Comparison of ENCODE assay signal across 10 mouse cellular contexts in genomic region chr1:134562457-134562856, GRCm38 (mm10). TPM values are rescaled to one million over a fixed set of nuclear protein-coding genes. Genes with fewer than 3 reads are reported as not detected.
DNase-seq lines count a peak whose midpoint lies in the region; ATAC-seq and TF ChIP-seq lines count a peak whose summit lies in the region.
"Had no signal": no experiment of that assay in that cellular context is flagged by ENCODE, and none has a peak within 500 bp of the region (broad histone marks: within the 10 kb centered on the region; RNA-seq: fewer than 3 reads in every experiment).

No protein-coding gene starts in this region.

- no peaks in the 10 kb centered on the region for H3K9me3 ChIP-seq in lung, embryonic 14.5 days (ENCODE audit: low read depth, low read length)
- H3K9me3 ChIP-seq in forebrain, embryonic 12.5 days: no peaks in the 10 kb centered on the region
- no peaks in the 10 kb centered on the region for H3K9me3 ChIP-seq in limb, embryonic 14.5 days (ENCODE audit: control insufficient read depth, low read length)
- no peaks in the 10 kb centered on the region for H3K9me3 ChIP-seq in stomach, embryonic 14.5 days (ENCODE audit: control insufficient read depth, low read depth, low read length)

- ATAC-seq in lung, embryonic 14.5 days (ENCODE audit: insufficient read depth): no peak
- ATAC-seq in forebrain, embryonic 12.5 days (ENCODE audit: low FRiP score): no peak
- ATAC-seq in limb, embryonic 14.5 days (ENCODE audit: low FRiP score, low read depth): no peak
- ATAC-seq in stomach, embryonic 14.5 days (ENCODE audit: insufficient number of reproducible peaks, insufficient read depth, low FRiP score, low read depth): no peak
- ATAC-seq in cerebellum, adult (ENCODE audit: insufficient number of reproducible peaks, low FRiP score, low TSS enrichment): no peak
- ATAC-seq: inflammation-experienced regulatory T-cells, adult 6 months had no signal

- H3K27ac ChIP-seq in lung, embryonic 14.5 days (ENCODE audit: low read depth): no peak overlapping the region
- H3K27ac ChIP-seq in forebrain, embryonic 12.5 days: no peak overlapping the region
- no peak overlapping the region for H3K27ac ChIP-seq in limb, embryonic 14.5 days (replicated peaks; ENCODE audit: low read depth, low read length)
- H3K27ac ChIP-seq in stomach, embryonic 14.5 days (ENCODE audit: low read length): no peak overlapping the region

- H3K4me2 ChIP-seq in lung, embryonic 14.5 days: peak overlapping the region; percentile 67
- peak overlapping the region; percentile 64 for H3K4me2 ChIP-seq in forebrain, embryonic 12.5 days
- H3K4me2 ChIP-seq in limb, embryonic 14.5 days (replicated peaks; ENCODE audit: low read depth, low read length, severe bottlenecking): peak overlapping the region; percentile 59
- peak overlapping the region; percentile 64 for H3K4me2 ChIP-seq in stomach, embryonic 14.5 days (replicated peaks; ENCODE audit: low read depth, low read length)

- no peaks in the 10 kb centered on the region for H3K27me3 ChIP-seq in lung, embryonic 14.5 days (ENCODE audit: insufficient read depth, low read length)
- H3K27me3 ChIP-seq in forebrain, embryonic 12.5 days: no peaks in the 10 kb centered on the region
- no peaks in the 10 kb centered on the region for H3K27me3 ChIP-seq in limb, embryonic 14.5 days (ENCODE audit: control insufficient read depth, insufficient read depth, low read length)
- no peaks in the 10 kb centered on the region for H3K27me3 ChIP-seq in stomach, embryonic 14.5 days (ENCODE audit: control insufficient read depth, insufficient read depth, low read length)

- peaks cover 8% of the 10 kb centered on the region for H3K4me1 ChIP-seq in lung, embryonic 14.5 days (ENCODE audit: insufficient read depth)
- peaks cover 4% of the 10 kb centered on the region for H3K4me1 ChIP-seq in lung, adult 2 months (ENCODE audit: control insufficient read depth, insufficient read depth, low read length)
- peaks cover 33% of the 10 kb centered on the region for H3K4me1 ChIP-seq in forebrain, embryonic 12.5 days
- peaks cover 29% of the 10 kb centered on the region for H3K4me1 ChIP-seq in limb, embryonic 14.5 days (ENCODE audit: control insufficient read depth, insufficient read depth, low read length)
- 0 out of 2 replicates have a peak, but pooled peaks cover 15% of the 10 kb centered on the region for H3K4me1 ChIP-seq in stomach, embryonic 14.5 days (ENCODE audit: control insufficient read depth, insufficient read depth, low read length)

- H3K4me3 ChIP-seq in lung, embryonic 14.5 days (ENCODE audit: low read depth, low read length): peak overlapping the region; percentile 100
- no peak overlapping the region for H3K4me3 ChIP-seq in lung, adult 2 months (replicated peaks; ENCODE audit: extremely low read depth, low read depth, low read length)
- peak overlapping the region; percentile 91 for H3K4me3 ChIP-seq in forebrain, embryonic 12.5 days (replicated peaks)
- peak overlapping the region; percentile 99 for H3K4me3 ChIP-seq in limb, embryonic 14.5 days (replicated peaks; ENCODE audit: low read length)
- H3K4me3 ChIP-seq in stomach, embryonic 14.5 days (ENCODE audit: low read depth, low read length): peak overlapping the region; percentile 100

- TF ChIP-seq CTCF in lung, embryonic 14.5 days (IDR thresholded peaks at IDR 0.05; ENCODE audit: low read depth): no peak
- no peak for TF ChIP-seq CTCF in lung, adult 2 months (IDR thresholded peaks at IDR 0.05; ENCODE audit: insufficient read depth, low read length)

- DNase-seq in lung, embryonic 14.5 days: peak; percentile 4
- DNase-seq in lung, adult 2 months: no peak
- DNase-seq in limb, embryonic 14.5 days (ENCODE audit: low spot score): no peak
- DNase-seq in urinary bladder, postnatal 14 days (ENCODE audit: low spot score): no peak
- DNase-seq in thymus, postnatal 0 days (ENCODE audit: low spot score): no peak
- DNase-seq: cerebellum, postnatal 14 days had no signal

- peak overlapping the region; percentile 98 for H3K9ac ChIP-seq in lung, embryonic 14.5 days
- peak overlapping the region; percentile 96 for H3K9ac ChIP-seq in forebrain, embryonic 12.5 days
- H3K9ac ChIP-seq in limb, embryonic 14.5 days (ENCODE audit: low read depth, low read length, severe bottlenecking): peak overlapping the region; percentile 100
- H3K9ac ChIP-seq in stomach, embryonic 14.5 days (replicated peaks; ENCODE audit: low read depth, low read length): no peak overlapping the region

- no peaks in the 10 kb centered on the region for H3K36me3 ChIP-seq in lung, embryonic 14.5 days (ENCODE audit: insufficient read depth)
- no peaks in the 10 kb centered on the region for H3K36me3 ChIP-seq in forebrain, embryonic 12.5 days (replicated peaks)
- H3K36me3 ChIP-seq in limb, embryonic 14.5 days (ENCODE audit: control insufficient read depth, insufficient read depth, low read length): no peaks in the 10 kb centered on the region
- H3K36me3 ChIP-seq in stomach, embryonic 14.5 days (ENCODE audit: control insufficient read depth, insufficient read depth, low read length): no peaks in the 10 kb centered on the region

- no peak for TF ChIP-seq POLR2A in lung, adult 2 months (IDR thresholded peaks at IDR 0.05; ENCODE audit: borderline replicate concordance, extremely low read depth, low read depth, low read length)
- no peak for TF ChIP-seq POLR2A in limb, embryonic 14.5 days (IDR thresholded peaks at IDR 0.05; ENCODE audit: borderline replicate concordance, extremely low read depth, insufficient read depth, insufficient read length)

RNA-seq across cellular contexts. Expression of gene Kdm5b, which starts 2.5 kb away (rescaled TPM):
- 54.7 and 59.0 TPM in 2 replicates for polyA plus RNA-seq in lung, embryonic 14.5 days (2014; fragmentation: Nextera tagmentation; extraction: Ambion mirVana)
- polyA plus RNA-seq in lung, adult 2 months (2012; rRNA removed): 10.1 TPM in 2 replicates
- polyA plus RNA-seq in forebrain, embryonic 12.5 days (2016; fragmentation: Nextera tagmentation; extraction: Ambion mirVana): 98.2 and 103 TPM in 2 replicates
- 38.1 TPM in 2 replicates for polyA plus RNA-seq in limb, embryonic 14.5 days (2012; rRNA removed)
- polyA plus RNA-seq in limb, embryonic 14.5 days (2014; fragmentation: Nextera tagmentation; extraction: Ambion mirVana): 83.5 and 100 TPM in 2 replicates
- 80.6 and 81.3 TPM in 2 replicates for polyA plus RNA-seq in stomach, embryonic 14.5 days (2014; fragmentation: Nextera tagmentation; extraction: Ambion mirVana)
- polyA plus RNA-seq in thymus, postnatal 0 days (2015; fragmentation: Nextera tagmentation; extraction: Ambion mirVana): 43.7 and 53.6 TPM in 2 replicates

RNA-seq across cellular contexts. Expression of gene Mgat4e, which starts 13.0 kb away (rescaled TPM):
- 0.27 TPM in 1 of 2 replicates, not detected in the other for polyA plus RNA-seq in lung, embryonic 14.5 days (2014; fragmentation: Nextera tagmentation; extraction: Ambion mirVana)
- not detected in 2 replicates for polyA plus RNA-seq in lung, adult 2 months (2012; rRNA removed)
- not detected in 2 replicates for polyA plus RNA-seq in forebrain, embryonic 12.5 days (2016; fragmentation: Nextera tagmentation; extraction: Ambion mirVana)
- polyA plus RNA-seq in limb, embryonic 14.5 days (2012; rRNA removed): 0.10 and 0.15 TPM in 2 replicates
- polyA plus RNA-seq in limb, embryonic 14.5 days (2014; fragmentation: Nextera tagmentation; extraction: Ambion mirVana): not detected in 2 replicates
- polyA plus RNA-seq in stomach, embryonic 14.5 days (2014; fragmentation: Nextera tagmentation; extraction: Ambion mirVana): not detected in 2 replicates
- not detected in 2 replicates for polyA plus RNA-seq in thymus, postnatal 0 days (2015; fragmentation: Nextera tagmentation; extraction: Ambion mirVana)
- polyA plus RNA-seq: inflammation-experienced regulatory T-cells, adult 6 months had no signal
